Mouse (Mus musculus): ENCODE measurements around the gene Zcchc8.
"Not testable (repeated sequence)": the region's sequence is repeated elsewhere in the genome, so short reads cannot be mapped to it uniquely, and the experiment has no call there.

The Zcchc8 gene

DNA sequence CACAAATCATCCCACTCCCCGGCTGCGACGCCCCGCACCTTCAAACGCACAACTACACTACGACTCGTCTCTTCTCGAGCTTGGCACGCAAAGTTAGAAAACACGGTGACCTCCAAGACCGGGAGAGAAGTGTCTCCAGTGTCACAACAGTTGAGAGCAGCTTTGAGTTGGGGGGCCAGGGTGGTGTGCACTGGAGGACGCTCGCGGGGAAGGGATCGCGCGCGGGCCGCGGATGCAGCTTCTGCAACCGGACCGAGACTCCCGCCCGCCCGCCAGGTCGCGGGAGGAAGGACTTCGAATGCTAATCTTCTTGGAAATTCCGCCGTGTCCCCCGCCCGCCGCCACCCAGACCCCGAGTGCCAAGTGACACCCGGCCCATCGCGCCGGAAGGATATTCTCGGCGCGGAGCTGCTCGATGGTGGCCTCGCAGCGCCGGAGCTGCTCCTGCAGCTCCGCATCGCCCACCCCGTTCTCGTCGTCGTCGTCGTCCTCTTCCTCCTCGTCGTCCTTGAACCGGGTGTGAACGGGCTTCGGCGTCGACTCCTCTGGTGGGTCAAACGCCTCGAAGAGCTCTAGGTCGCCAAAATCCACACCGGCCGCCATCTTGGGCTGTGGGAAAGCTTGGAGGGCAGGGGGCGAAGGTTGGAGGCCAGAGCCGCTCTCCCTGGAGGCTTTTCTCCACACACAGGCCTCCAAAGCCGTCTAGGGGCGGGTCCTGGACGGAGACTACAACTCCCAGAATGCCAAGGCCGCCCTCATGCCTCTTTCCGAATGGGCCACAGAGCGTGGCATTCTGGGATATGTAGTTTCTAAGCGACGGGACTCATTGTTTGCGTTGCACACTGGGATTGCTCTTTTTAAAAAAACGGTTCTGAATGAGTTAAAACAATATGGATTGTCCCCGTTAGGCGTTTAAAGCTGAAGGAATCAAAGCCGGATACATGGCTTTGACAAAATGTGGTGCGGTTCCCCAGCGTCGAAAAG, at the start of gene Zcchc8:
Gene Zcchc8, minus strand, starts transcription at position 773 of the 984 bp plus-strand sequence.
- peak; percentile 86 to 91 for DNase-seq

DNA sequence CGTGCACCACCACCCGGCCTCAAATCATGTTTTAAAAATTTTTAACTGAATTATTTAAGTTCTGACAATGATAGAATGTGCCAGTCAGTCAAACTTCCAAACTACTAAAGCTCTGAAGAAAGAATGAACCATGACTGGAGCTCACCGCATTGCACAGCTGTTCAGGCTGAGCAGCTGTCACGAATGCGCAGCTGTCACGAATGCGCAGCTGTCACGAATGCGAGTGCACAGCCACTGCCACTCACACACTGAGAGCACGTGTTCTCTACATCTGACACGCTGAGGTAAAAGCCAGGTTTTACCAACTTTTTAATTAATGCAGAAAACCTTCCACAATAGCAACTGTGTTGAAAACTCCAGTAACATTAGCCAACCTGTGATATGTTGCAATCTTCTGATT, 45.6 kb upstream of the Zcchc8 start:
- not testable (repeated sequence) for DNase-seq

DNA sequence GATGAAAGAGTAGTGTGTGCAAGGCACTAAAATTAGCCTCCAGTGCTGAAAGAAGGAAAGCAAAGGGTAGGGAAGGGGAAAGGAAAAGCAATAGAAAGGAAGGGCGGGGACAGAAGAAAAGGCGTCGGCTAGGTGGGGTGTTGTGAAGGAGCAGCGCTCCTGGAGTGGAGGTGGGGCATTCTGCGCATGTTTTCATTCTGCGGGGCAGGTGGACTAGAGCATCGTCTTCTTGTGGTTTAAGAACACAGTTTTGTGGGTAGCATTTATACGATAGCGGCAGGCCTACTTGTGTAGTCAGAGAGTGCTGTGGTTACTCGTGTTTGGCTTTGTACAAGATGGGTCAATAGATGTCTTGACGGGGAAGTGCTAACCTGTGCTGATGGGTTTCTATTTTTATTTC, 44.6 kb upstream of the Zcchc8 start:
- DNase-seq, result no peak

DNA sequence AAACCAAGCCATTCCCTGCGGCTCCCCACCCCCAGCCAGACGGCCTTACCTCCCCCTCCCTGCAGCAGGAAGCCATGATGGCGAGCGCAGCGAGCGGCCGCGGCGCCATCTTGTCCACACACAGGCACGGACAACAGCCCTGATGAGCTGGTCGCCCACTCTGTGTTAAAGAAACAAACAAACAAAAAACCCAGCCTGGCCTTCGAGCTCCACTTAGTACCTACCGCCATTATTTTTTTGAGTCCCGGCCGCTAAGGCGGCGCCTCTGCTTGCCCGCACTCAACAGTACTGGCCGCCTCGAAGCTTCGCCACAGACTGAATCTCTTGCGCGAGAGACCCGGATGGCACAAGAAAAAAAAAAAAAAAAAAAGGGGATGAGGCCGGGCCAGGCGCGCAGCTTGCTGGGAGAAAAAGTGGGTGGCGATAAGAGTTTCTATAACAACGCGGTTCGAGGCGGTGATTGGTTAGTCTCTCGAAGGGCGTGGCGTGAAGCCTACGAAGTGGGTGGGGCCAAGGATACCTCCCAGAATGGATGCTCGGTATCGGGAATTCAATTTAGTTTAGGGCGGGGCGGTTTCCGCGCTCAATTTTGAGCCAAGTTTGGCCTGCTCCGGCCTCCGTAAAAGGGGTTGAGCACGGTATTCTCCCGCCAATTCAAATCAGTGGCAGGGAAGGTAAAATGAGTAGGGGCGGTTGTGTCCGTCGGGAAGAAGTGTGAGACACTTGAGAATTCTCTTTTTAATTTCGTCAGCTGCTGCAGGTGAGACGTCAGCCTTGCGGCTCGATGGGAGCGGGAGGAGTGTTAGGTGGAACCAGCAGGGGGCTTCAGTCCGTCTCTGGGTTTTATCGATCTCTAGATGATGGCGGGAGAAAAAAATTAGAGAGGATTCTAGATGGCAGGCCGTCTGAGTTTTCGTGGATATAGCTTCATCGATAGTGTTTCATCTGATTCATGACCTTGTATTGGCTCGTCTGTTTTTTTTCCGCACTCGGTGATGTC, 28.5 kb upstream of the Zcchc8 start, which contains the start of the genes Rsrc2 and Kntc1:
Gene Rsrc2, minus strand, starts transcription at position 350 of the 1,000 bp plus-strand sequence.
Gene Kntc1, plus strand, starts transcription at position 652 of the 1,000 bp plus-strand sequence.
- DNase-seq, result peak; percentile 97 to 98

DNA sequence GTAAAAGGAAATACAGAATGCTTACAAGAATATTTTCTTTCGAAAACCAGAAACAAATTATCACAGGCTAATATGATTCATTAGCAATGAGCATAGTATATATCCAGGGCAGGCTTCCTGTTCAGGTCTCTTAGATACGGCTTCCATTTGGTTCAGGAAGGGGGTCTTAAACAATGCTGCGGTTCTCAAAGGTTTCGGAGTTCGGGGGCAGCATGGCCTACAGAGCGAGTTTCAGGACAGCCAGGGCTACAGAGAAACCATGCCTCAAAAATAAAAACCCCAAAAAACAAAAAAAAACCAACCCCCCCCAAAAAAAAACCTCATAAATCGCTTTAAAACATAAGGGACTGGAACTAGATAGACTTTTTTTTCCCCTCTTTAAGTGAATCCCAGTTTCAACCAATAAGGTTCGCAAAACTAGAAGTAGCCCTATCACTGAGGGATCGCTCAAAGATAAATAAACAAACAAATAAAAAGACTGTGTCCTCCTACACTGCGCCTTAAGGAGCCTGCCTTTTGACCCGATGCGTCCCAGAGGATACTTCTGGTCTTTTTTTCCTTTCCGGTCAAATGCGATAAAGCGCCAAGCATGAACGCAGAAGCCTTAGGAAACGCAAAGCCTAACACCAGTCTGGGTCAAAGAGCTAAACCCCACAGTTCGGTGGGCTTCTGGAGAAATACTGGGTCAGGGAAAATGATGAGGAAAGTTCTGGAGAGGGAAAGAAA, 27.6 kb upstream of the Zcchc8 start:
- DNase-seq, result no peak

DNA sequence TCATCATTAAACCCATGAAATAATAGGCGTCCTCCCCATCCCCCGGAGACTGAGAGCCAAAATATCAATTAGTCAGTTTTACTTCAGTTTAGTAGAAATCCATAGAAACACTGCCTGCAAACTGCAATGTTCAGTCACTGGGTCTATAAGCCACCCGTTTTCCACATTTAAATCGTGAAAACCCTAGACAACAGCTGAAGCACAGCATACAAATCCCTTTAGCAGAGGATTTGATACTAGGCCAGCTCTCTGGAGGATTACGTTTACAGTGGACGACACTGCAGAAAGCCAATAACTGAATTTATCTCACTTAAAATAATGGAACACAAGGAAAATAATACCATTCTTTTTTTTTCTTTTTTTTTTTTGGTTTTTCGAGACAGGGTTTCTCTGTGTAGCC, 26.7 kb upstream of the Zcchc8 start:
- no peak for DNase-seq

DNA sequence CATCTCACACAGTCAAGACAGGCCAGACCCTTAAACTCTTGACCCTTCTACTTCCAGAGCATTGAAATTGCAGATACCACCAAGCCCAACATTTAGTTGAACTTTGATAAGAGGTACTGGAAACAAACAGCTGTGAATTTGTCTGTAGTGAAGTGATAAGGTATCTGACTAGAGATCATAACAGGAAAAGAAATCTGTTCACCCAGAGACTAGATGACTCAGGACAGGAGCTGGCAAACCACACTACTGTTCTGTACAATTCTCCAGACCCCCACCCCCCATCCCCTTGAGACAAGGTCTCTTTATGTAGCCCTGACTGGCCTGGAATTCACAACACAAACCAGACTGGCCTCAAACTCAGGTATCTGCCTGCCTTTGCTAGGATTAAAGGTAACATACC, 25.4 kb upstream of the Zcchc8 start:
- no peak for DNase-seq

DNA sequence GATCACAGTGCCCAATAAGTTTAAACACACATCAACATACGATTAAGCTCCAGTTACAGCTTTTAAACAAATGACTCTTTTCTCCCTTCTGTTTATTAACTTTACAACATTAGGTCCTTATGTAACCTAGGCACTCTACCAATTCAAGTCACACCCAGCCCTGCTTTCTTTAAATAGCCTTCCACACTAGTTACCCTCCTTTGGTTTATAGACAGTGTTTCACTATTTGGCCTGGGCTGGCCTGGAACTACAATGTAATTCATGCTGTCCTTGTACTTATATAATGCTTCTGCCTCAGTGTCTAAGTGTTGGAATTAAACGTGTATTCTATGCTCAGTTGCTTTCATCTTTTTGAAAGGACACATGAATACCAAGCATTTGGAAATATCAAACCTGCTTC, 23.5 kb upstream of the Zcchc8 start:
- DNase-seq, result no peak

DNA sequence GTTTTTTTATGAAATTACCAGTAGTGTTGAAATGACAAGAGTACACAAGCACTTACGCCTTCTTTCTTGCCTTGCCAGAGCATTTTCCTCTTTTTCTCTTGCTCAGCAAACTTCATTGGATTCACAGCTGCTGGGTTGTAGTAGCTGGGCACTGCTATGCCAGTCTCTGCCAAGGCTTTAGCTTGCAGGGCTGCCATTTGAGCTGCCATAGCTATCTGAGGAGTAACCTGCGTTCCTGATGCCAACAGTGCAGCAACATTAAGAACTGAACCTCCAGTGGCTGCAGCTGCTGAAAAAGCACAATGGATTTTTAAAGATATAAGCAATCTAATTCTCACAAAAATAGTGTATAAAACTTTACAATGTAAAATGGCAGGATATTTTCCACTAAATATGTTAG, 10.1 kb upstream of the Zcchc8 start:
- no peak for DNase-seq

DNA sequence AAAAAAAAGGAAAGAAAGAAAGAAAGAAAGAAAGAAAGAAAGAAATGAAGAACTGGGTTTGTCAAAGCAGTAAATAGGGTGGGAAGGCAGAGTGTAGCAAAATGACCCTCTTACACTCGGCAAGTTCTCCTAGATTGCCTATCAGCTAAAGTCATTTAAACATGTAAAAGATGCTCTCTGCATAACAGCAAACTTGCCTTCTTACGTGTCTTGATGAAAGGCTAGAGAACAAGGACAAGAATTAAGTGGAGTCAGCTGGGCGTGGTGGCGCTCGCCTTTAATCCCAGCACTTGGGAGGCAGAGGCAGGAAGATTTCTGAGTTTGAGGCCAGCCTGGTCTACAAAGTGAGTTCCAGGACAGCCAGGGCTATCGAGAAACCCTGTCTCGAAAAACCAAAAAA, 2.9 kb upstream of the Zcchc8 start:
- DNase-seq, result not testable (repeated sequence)

DNA sequence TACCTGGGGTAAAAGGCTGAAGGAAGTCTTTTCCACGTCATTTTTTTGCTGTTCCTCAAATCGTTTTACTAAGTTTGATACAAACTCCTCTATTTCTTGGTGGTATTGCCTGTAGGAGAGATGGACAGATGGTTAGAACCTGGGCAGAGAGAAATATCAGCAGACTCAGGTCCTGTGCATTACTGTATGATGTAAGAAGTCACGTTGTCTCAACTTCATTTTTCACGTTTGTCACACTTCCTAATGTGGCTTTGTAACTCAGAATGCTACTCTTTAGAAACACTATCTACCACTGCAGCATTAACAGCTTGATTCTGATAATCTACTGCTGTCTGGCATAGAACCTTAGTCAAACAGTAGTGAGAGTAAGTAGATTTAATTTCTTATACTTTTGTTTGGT, 6.3 kb downstream of the Zcchc8 start:
- no peak for DNase-seq

DNA sequence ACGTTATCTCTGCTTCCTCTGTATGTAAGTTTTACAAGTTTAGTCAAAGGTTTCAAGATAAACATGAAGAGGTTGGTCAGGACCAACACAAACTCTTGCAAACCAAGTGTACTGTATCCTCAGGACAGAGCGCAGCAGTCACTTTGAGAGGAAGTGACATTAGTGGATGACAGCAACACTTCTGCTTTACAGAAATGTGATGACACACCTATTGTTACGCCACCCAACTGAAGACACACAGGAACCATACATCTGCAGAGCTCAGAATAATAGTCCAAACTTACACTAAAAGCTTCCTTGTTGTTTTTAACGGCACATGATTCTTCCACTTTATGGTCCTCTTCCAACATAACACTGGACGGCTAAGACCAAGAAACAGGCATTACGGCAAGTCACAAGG, 7.1 kb downstream of the Zcchc8 start:
- DNase-seq, result no peak

DNA sequence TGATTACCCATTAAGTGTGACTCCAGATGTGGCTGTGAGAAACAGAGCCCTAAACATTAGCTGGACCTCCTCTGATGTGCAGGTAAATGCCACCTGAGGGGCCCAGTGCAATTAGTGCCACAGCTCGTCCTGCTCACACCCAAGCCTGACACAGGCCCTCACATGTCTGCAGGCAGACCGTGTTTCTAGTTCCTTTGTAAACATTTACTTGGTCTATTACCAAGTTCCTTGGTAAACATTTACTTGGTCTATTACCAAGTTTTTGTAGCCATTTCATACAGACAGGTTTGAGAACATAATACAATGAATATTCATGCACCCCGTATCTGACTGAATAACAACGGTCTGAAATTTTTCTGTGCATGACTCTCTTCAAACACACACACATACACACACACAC, 11.3 kb downstream of the Zcchc8 start:
- DNase-seq, result no peak

DNA sequence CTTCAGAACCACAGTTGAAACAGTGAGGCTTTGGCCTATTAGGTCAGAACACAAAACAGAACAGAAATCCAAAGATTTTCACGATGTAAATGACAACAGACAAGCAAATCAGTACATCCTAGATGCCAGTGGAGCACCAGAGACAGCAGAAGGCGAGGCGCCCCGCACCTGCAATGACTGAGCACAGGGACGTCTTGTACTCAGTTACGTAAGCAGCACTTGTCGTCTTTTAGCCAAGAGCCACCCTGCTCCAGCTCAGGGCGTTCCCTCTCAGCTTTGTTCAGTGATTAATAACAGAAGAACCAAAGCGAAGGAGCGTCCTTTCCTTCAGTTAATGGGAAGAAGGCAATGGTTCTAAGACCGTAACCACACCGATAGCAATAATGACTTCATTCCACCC, 12.3 kb downstream of the Zcchc8 start:
- no peak for DNase-seq

DNA sequence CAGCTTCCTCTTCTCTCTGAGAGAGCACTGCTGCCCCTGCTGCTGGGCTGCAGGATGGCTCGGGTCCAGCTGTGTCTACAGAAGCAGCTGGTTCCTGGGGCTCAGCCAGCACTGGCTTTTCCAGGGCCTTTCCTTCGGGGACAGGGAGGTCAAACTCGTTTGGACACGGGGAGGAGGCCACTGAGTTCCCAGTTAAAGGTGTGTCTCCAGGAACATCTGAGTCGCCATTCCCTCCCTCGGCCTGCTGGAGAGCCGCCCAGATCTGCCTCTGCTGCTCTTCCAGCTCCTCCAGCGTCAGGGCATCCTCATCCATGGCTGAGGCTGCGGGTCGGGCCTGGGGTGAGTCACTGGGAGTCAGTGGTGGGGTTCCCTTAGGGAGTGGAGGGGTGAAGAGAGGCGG, 20.3 kb downstream of the Zcchc8 start:
- DNase-seq, result peak; percentile 10 to 19

DNA sequence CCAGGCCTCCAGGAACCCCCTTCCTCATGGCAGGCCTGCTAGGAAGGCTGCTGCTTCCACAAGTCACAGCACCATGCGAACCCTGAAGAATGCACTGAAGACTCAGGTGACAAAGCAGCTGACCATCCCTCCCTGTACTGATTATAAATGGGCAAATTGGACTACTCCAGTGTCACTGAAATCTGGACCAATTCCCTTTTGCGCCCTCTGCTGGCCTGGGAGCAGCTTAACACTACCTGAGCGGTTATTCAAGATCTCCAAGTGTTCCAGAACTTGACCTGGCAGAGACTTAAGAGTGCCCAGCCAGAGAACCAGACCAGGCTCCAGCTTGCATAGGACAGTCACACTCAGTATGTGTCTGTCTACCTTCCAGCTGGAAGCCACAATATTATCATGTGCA, 21.7 kb downstream of the Zcchc8 start:
- DNase-seq, result peak; percentile 12 to 73

DNA sequence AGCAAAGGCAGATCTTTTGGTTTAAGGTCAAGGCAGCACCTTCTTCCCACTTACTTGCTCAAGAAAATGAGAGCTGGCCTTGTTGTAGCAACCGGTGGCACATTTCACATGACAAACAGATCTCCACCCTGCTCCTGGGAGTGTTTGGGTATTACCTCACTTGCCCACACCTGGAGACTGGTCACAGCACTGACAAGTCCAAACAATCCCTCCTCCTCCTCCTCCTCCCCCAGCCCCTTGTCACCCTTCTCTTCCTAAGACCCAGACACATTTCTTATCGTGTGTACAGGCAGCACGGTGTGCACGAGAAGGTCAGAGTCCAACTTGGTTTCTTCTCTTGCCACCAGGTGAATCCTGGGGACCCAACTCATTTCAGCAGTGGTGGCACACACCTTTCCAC, 23.9 kb downstream of the Zcchc8 start:
- DNase-seq, result no peak

DNA sequence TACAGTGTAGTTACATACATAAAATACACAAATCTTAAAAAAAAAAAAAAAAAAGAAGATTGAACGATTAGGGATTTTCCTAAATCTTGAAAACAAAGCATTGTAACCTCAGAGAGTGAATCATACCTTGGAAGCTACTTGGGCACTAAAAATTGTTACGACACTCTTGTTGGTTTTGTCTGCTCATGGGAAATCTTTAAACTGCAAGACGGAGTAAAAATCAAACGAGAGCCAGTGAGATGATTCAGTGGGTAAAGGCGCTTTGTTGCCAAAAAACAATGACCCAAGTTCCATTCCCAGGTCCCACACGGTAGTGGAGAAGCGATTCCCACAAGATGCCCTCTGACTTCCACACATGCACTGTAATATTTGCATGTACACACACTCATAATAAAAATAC, 24.7 kb downstream of the Zcchc8 start:
- DNase-seq, result no peak

DNA sequence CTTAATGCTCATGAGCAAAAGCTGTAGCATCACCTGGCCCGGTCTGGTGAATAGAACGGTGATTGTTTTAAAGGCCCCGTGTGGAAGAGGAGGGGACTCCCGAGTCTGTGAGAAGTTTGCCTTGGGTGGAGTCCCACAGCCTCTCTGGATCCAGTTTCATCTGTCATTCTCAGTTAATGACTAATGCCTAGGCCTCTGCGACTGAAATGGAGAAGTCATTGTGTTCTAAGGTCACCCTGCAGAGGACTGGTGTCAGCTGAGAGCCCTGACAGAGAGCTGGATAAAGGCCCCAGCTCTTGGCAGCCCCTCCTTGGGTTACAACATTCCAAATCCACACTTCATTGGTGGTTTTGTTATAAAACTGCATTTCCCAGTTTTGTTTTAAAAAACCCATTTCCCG, 26.4 kb downstream of the Zcchc8 start:
- no peak for DNase-seq

DNA sequence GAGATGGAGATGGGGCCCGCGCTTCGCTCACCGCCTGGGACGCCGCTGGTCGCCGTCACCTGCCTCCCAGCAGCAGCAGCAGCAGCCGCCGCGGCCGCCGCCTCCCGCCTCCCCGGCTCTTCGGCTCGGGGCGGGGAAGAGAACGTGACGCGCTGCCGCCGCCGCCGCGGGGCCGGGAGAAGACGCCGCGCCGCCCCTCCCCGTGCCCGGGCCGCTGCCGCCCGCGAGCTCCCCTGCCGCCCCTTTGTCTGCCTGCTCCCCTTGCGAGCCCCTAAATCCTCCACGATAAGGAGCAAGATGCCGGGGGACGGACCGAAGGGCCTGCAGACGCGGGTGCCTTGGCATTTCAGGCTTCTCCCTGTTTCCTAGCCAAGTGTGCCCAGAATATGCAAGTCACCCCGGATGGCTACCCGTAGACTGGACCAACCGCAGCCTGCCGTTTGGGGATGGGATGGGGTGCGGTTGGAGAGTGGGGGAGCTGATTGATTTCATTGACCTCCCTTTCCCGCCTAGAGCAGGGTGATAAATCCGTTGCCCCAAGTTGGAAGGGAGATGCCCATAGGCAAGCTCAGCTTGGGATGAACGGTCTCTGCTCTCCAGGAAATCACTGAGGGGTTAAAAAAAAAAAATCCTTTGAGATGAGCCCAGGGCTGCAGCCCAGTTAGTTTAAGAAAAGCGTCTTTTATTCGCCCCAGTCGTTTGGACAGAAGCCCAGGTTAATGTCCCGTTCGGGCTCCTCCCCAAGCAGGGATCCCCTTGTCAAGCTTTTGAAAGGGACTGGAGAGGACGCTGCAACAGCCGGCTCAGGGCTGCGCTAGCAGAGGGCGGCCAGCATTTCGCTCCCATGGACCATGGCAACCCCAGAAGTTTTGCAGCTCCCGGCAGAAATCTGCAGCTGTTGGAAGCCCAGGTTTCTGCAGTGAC, 36.4 kb downstream of the Zcchc8 start, which contains the start of gene Clip1:
Gene Clip1, minus strand, starts transcription at position 398 of the 924 bp plus-strand sequence.
- DNase-seq, result peak; percentile 53 to 72

Data from spleen, adult 18-20 months (tissue).